Mouse (Mus musculus): ENCODE measurements around the gene Prkch.
A peak's percentile ranks its signal among the peaks of the same experiment; 100 is the strongest.
"Not testable (repeated sequence)": the region's sequence is repeated elsewhere in the genome, so short reads cannot be mapped to it uniquely, and the experiment has no call there.

The Prkch gene

DNA sequence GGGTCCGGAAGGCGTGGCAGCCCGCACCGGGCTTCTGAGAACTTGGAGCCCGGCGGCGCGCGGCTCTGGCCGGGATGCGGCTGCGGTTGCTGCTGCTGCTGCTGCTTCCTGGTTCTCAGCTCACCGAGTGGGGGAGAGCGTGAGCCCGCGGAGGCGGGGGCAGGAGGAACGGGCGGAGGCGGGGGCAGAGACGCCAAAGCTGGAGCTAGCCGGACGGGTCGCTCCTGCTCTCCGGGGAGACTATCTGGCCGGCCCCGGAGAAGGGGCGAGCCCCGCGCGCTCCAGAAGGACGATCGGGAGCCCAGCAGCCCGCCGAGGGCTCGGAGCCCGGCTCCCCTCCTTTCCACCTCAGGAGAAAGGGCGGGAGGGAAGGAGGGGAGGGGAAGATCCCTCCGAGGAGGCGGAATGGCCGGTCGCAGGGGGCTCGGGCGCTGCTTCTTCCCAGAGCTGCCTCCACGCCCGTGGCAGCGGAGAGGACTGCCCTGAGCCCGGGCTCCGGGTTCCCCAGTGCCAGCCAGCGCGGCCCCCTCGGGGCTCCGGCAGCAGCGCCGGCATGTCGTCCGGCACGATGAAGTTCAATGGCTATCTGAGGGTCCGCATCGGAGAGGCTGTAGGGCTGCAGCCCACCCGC lies at the start of gene Prkch:
Prkch (plus strand) TSS at position 187 of the 631 bp plus-strand sequence.
- peak; percentile 72 for DNase-seq (ENCODE audit: low read depth, low spot score)

GRCm38 (mm10) chr12:73537499-73538138 lies 47.0 kb upstream of the Prkch start:
- peak; percentile 90 for DNase-seq (ENCODE audit: low read depth, low spot score)

GRCm38 (mm10) chr12:73538139-73538508 lies 46.5 kb upstream of the Prkch start:
- DNase-seq (ENCODE audit: low read depth, low spot score) = not testable (repeated sequence)

GRCm38 (mm10) chr12:73539151-73539550 lies 45.4 kb upstream of the Prkch start:
- no peak for DNase-seq (ENCODE audit: low read depth, low spot score)

GRCm38 (mm10) chr12:73540402-73540801 lies 44.2 kb upstream of the Prkch start:
- no peak for DNase-seq (ENCODE audit: low read depth, low spot score)

GRCm38 (mm10) chr12:73543191-73543590 lies 41.4 kb upstream of the Prkch start:
- no peak for DNase-seq (ENCODE audit: low read depth, low spot score)

DNA sequence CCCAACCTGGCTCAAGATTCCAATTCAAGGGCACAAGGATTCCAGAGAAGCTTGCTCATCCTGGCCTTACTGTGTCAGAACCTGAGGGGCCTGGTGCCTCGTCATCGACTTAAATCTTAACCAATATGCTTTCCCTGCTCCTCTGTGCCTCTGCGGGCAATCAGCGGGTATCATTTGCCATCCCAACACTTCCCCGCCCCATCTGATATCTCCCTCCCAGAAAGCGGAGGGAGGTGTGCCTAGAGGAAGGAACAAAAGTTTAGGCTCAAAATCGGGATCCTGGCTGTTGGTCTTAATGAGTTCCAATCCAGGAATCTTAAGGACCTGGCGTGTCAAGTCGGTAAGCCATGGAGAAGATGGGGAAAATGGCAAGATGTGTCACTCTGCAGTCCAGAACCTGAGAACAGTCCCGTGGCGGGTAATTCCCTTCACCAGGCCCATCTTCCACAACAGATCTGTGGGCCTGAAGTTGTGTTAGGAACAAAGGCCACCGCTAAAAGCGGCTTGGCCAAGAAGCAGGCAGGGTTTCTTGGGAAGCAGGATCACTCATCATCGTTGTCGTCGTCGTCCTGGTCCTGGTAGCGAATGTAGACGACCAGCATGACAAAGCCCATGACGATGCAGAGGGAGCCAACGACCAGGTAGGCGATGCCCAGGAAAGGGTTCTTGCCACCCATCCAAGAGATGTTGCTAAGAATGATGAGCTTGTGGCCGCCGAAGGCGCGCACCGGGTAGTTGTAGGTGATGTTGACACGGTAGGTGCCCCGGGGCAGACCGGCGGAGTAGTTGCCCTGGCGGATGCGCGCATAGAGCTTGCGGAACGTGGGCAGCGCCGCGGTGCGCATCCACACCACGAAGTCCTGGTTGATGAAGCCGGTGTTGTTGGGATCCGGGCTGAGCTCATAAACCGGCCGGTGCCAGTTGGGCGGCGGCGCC lies 39.6 kb upstream of the Prkch start:
- peak; percentile 21 for DNase-seq (ENCODE audit: low read depth, low spot score)

- DNase-seq (ENCODE audit: low read depth, low spot score) = peak; percentile 40
Observed at GRCm38 (mm10) chr12:73545672-73546085, 38.9 kb upstream of the Prkch start.

DNA sequence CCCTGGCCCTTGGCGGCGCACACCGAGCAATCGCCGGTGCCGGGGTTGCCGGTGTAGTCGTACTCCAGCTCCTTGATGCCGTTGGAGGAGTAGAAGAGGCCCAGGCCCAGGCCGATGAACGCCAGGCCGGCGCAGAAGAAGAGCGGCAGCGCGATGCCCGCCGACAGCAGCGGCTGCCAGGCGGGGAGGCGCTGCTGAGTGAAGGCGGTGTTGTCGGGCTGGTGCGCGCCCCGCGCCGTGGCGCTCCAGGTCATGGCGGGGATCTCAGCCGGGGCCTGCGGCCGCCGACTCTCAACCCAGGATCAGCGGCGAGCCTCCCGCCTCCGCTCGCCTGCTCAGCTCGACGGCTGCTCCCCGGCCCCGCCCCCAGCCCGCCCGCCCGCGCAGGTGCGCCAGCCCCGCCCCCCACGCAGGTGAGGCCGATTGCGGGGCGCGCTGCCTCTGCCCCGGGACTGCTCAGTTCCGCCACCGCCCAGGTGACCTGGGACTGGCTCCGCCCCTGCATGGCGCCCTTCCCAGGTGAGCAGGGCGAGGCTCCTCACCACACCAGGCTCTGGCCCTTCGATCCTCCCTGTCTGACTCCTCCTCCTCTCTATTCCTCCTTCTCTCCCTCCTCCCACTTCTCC lies 38.4 kb upstream of the Prkch start, which contains the start of gene Tmem30b:
Tmem30b (minus strand) TSS at position 307 of the 626 bp plus-strand sequence.
- peak; percentile 21 for DNase-seq (ENCODE audit: low read depth, low spot score)

- peak; percentile 47 for DNase-seq (ENCODE audit: low read depth, low spot score)
Observed at GRCm38 (mm10) chr12:73547646-73548045, 37.0 kb upstream of the Prkch start.

DNA sequence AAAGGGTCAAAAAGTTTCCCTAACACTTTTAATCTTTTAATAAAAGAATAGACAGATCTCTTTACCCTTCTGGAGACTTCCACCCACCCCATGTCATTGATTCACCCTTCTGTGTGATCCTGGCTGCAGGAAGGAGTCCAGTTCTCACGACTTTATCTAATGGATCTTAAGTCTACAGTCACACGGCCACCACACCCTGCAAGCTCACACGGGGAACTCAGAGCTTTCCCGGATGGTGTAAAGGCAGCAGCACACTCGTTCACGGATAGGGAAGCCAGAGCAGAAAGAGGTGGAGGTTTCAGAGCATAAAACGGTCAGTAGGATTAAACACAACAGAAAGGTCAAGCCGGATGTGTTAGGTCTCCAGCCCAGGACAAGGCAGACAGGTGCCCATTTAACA lies 36.3 kb upstream of the Prkch start:
- no peak for DNase-seq (ENCODE audit: low read depth, low spot score)

- peak; percentile 88 for DNase-seq (ENCODE audit: low read depth, low spot score)
Observed at GRCm38 (mm10) chr12:73554155-73554554, 30.4 kb upstream of the Prkch start.

DNA sequence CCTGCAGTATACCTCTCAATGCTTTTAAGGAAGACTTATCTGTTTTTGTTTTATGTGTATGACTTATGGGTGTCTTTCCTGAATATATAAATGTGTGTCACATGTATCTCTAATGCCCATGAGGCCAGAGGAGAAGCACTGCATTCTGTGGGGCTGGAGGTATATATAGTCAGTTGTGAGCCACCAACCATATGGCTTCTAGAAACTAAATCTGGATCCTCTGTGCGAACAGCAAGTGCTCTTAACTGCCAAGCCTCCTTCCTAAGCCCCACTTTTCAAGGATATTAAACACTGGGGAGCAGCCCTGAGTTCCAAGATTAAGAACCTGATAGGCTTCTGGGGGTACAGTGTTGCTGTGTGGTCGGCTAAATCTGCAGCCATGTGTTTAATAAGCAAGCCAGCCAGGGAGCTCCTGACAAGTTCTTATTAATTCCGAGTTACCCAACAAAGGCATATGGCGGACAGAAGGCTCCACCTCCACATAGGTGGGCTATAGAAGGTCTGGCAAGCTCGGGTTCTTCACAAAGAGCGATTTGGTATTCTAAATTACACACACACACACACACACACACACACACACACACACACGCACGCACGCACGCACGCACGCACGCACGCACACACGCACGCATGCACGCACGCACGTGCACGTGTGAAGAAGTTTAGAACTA lies 25.9 kb upstream of the Prkch start:
- no peak for DNase-seq (ENCODE audit: low read depth, low spot score)

DNA sequence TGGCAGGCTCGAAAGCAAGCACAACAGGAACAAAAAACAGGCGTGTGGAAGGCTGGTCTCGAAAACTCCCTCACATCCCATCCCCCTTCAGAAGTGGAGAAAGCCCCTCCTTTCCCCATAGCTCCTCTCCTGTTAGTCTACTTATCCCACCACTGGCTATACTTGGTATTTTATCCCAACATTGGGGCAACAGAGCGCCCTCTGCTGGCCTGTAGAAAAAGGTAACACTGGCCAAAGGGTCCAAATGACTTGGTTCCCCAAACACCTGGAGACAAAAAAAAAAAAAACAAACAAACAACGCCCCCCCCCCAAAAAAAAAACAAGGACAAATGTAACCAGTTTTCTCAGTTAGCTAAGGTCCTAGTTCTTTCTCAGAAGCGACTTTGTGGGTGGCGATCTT lies 24.5 kb upstream of the Prkch start:
- DNase-seq (ENCODE audit: low read depth, low spot score) = peak; percentile 85

DNA sequence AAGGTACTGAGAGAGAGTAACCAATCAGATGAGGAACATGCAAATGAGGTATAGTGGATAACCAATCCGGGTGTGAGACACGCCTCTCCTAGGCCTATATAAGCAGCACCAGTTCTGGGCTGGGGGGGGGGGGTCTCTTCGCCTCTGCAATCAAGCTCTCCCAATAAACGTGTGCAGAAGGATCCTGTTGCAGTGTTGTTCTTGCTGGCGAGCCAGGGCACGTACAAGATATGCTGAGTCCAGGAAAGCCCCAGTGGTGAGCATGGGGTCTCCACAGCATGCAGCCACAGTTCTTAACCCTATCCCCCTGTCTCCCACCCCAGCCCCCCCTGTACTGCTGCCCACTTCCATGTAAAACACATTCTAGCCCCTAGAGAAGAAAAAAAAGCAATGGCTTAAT lies 21.5 kb upstream of the Prkch start:
- DNase-seq (ENCODE audit: low read depth, low spot score) = not testable (repeated sequence)

DNA sequence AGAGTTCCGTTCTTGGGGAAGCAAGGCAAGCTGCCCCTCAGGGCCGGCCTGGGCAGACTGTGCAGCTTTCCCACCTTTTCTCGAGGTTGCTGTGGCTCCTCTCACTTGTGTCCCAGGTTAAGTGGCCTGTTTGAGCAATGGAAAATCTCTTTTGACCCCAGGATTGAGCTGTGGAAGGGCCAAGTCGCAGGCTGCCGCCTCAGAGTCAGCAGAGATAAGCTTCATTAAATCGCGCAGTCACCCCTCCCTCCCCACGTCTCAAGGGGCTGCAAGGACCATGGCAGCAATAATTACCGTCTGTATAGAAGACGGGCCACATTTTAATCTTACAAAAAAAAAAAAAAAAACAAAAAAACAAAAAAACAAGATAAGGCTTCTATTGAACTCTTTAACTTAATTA lies 20.4 kb upstream of the Prkch start:
- no peak for DNase-seq (ENCODE audit: low read depth, low spot score)

GRCm38 (mm10) chr12:73564795-73565619 lies 19.6 kb upstream of the Prkch start:
- no peak for DNase-seq (ENCODE audit: low read depth, low spot score)

GRCm38 (mm10) chr12:73565620-73565969 lies 19.0 kb upstream of the Prkch start:
- no peak for DNase-seq (ENCODE audit: low read depth, low spot score)

DNA sequence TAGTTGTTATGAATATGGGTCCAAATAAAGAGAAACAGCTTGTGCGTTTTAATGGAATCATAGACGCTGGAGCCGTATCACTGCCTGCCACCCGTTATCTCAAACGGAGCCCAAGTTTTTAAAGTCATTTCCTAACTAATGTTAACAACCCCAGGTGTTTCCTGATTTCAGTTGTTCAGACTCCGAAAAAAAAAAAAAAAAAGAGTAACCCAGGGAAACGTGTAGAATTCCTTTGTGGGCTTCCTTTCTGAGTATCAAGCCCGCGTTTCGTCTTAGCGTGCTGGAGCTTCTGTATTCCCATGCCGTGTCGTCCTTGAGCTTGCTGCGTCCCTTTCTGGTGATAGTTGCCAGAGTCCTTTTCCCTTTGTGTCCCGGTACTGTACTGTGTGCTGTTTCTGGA lies 10.0 kb upstream of the Prkch start:
- no peak for DNase-seq (ENCODE audit: low read depth, low spot score)

DNA sequence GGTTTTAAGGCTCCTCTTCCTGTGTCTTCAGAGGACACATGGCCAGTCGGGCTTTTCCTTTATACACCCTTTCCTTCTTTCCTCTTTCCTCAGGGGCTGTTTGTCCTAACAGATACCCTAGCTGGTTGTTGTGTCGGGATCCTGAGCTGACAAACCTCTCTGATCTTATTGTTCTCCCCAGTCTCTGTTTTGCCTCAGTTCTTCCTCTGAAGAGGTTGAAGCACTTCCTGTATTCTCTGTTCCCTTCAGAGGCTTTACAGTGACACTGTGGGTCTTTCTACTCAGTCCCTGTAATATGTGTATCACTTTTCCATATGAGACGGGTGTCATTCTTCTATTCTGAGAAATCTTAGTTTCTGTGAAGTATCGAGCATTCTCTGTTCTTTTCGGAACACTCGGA lies 6.5 kb upstream of the Prkch start:
- DNase-seq (ENCODE audit: low read depth, low spot score) = no peak

DNA sequence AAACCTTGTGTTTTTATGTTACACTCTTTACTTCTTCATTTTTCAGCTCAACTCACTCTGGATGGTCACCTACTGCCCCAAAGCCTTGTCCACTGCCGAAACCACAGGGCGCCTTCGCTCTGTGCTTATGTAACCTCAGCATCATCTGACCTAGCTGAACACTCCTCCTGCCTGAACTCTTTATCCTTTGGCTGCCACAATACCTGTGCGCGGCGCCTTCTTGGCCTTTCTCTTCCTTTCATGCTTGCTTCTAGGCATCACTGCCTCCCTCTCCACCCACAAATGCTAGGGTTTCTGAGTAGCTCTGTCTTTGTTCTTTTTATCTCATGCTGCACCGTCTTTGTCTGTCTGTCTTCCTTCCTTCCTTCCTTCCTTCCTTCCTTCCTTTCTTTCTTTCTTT lies 3.8 kb upstream of the Prkch start:
- no peak for DNase-seq (ENCODE audit: low read depth, low spot score)

Data from ES-CJ7 (cell line).